Mouse (Mus musculus) heart, postnatal 0 days (tissue): ENCODE measurements around the gene Nubp2. TPM values are rescaled to one million over a fixed set of nuclear protein-coding genes. Genes with fewer than 3 reads are reported as not detected.

Experiments used
- ATAC-seq: fragments of 200-750 bp; cut with Nextera tagmentation; 2 replicates; pipeline ENCODE4 v1.8.0; 2017; ENCODE audit warnings: low read depth, moderate number of reproducible peaks, moderate library complexity; ENCODE audit not compliant: insufficient read depth
- DNase-seq: peaks from one replicate; pipeline ENCODE4 v3.0.0-alpha.2; 2016; ENCODE audit warnings: low spot score
- H3K27ac ChIP-seq: fragments of 300-500 bp; sonication (generic); 2 replicates; pipeline ENCODE4 v1.5.1; 2014; ENCODE audit warnings: low read depth, mild to moderate bottlenecking
- H3K27me3 ChIP-seq: fragments of 300-500 bp; sonication (generic); 2 replicates; pipeline ENCODE4 v1.6.1; 2014; ENCODE audit warnings: low read length, mixed read lengths; ENCODE audit not compliant: control insufficient read depth, insufficient read depth
- H3K36me3 ChIP-seq: fragments of 300-500 bp; sonication (generic); replicated peaks from 2 replicates; pipeline ENCODE4 v1.6.1; 2014; ENCODE audit warnings: low read length, mixed read lengths; ENCODE audit not compliant: control insufficient read depth, insufficient read depth
- H3K4me1 ChIP-seq: fragments of 300-500 bp; sonication (generic); 2 replicates; pipeline ENCODE4 v1.6.1; 2014; ENCODE audit warnings: antibody characterized with exemption; ENCODE audit not compliant: control insufficient read depth, insufficient read depth
- H3K4me2 ChIP-seq: fragments of 300-500 bp; sonication (generic); 2 replicates; pipeline ENCODE4 v1.6.1; 2014; ENCODE audit warnings: low read depth, mild to moderate bottlenecking, low read length, moderate library complexity
- H3K4me3 ChIP-seq: fragments of 300-500 bp; sonication (generic); 2 replicates; pipeline ENCODE4 v1.5.1; 2014; ENCODE audit warnings: low read depth, low read length
- H3K9ac ChIP-seq: fragments of 300-500 bp; sonication (generic); replicated peaks from 2 replicates; pipeline ENCODE4 v1.6.1; 2014; ENCODE audit warnings: low read depth, low read length, mixed read lengths
- H3K9me3 ChIP-seq: fragments of 300-500 bp; sonication (generic); replicated peaks from 2 replicates; pipeline ENCODE4 v1.6.1; 2016; ENCODE audit warnings: low read length; ENCODE audit not compliant: control insufficient read depth
- CTCF ChIP-seq: IDR thresholded peaks from 2 replicates; pipeline ENCODE4 v1.5.1; 2016; ENCODE audit warnings: antibody characterized with exemption, control low read depth, low read depth
- EP300 ChIP-seq: IDR thresholded peaks from 2 replicates; pipeline ENCODE4 v1.6.1; 2016; ENCODE audit warnings: antibody characterized with exemption, low read depth
- WGBS: fragments of 180-500 bp; shearing (Covaris S2); extraction: QIAGEN DNeasy Blood & Tissue Kit; methylation state at CpG from one replicate; pipeline ENCODE4 v1.1.7; 2014; 5-methylcytosine and 5-hydroxymethylcytosine counted together
- polyA plus RNA-seq: library from polyadenylated mRNA; unstranded; fragments of >200 nt; fragmentation: Nextera tagmentation; extraction: Ambion mirVana; gene quantifications from 2 replicates; pipeline ENCODE4 v1.2.1, GENCODE M21; 2015
- total RNA-seq: library from RNA; depleted of rRNA; stranded (reverse); fragments of >200 nt; gene quantifications from 2 replicates; pipeline ENCODE4 v1.2.3, GENCODE M21; 2014; ENCODE audit warnings: low replicate concordance

Nubp2 gene
- total and polyA plus RNA-seq, 2 experiments from 2014 or later, result 31.3 to 44.9 TPM

DNA sequence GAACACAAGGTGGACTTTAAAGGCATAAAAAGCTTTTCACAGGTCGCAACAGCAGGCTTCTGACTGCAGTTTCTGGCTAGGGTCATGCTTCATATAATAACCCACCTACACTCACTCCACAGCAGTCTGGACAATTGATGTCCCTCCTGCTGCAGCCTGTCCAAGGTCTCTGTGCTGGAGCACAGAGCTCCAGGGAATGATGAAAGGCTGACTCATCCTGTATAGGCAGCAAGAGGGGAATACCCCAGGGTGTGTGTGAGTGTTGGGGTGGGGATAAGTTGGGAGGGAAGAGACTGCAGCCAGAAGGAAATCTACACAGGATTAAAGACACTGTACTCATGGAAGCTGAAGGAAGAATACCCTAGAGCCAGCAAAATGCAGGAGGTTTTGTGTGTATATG, 43.4 kb upstream of the Nubp2 start:
- WGBS, result 53% methylated on average over 1 of the region's 1 CpGs
- TF ChIP-seq EP300 (no peak), CTCF (no peak)

DNA sequence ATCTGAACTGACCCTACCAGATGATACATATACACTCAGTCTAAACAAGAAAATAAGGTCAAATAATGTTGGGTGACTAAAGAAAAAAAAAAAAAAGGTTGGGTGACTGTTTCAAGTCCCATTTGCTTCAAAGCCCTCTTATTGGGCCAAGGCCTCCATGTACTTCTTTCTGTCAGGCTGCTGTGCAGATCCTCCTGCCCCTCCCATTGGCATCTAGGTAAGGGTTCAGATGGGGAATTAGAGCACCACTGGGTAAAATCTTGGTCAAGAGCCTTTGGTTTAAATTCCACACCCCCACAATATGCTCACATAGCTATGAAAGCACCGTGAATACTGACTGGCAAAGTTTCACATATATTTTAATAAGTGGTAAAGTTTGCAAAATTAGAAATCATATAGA, 37.1 kb upstream of the Nubp2 start:
- no peak overlapping the region for H3K9ac ChIP-seq
- no peak overlapping the region for H3K4me3 ChIP-seq
- no peaks in the 10 kb centered on the region for H3K9me3 ChIP-seq
- no peaks in the 10 kb centered on the region for H3K27me3 ChIP-seq
- TF ChIP-seq CTCF (no peak), EP300 (no peak)
- no peak overlapping the region for H3K27ac ChIP-seq
- WGBS, result 85% methylated on average over 1 of the region's 1 CpGs
- H3K4me2 ChIP-seq, result no peak overlapping the region
- no peaks in the 10 kb centered on the region for H3K4me1 ChIP-seq
- DNase-seq (no peak), ATAC-seq (no peak)
- peaks cover 94% of the 10 kb centered on the region for H3K36me3 ChIP-seq

More for the DNA sequence above, 43.4 kb upstream of the Nubp2 start:
- no peak overlapping the region for H3K9ac ChIP-seq
- H3K36me3 ChIP-seq, result peaks cover 37% of the 10 kb centered on the region
- H3K4me2 ChIP-seq, result no peak overlapping the region
- no peaks in the 10 kb centered on the region for H3K4me1 ChIP-seq
- DNase-seq (no peak), ATAC-seq (no peak)
- no peaks in the 10 kb centered on the region for H3K27me3 ChIP-seq
- H3K9me3 ChIP-seq, result no peaks in the 10 kb centered on the region
- H3K27ac ChIP-seq, result peak overlapping the region; percentile 27; the same call in 1 of the 2 replicates
- no peak overlapping the region for H3K4me3 ChIP-seq

DNA sequence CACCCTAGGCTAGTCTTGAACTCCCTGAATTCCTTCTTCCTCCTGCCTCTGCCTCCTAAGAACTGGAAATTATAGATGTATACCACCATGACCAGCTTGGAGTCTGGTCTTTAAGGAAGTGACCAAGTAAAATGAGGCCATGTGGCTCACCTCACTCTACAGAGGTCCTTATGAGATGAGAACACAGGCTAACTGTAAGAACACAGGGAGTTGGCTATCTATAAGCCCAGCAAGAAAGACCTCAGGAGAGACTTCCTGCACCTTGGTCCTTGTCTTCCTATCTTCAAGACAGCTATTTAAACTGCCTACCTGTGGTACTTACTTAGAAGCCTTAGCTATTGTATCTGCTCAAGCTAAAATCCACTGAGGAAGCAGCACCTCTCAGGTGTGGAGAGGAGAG, 27.8 kb upstream of the Nubp2 start:
- ATAC-seq, result no peak

DNA sequence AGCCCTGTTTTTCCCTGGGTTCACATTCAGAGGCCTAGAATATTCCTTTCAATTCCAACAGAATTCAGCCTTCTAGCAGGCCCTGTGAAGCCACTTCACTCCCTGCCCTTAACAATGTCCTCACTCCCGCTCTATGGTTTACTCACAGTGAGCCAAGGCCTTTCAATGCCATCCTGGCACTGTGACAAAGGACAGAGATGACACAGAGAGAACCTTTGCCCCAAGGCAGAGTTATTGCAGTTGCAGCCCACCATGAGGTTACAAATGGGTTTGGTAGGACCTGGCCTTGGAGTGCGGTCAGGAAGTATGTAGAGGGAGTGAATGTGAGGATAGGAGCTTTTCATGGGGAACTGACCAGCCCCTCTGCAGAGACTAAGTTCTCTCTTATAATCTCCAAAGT, 21.4 kb upstream of the Nubp2 start:
- no peak overlapping the region for H3K4me3 ChIP-seq
- peaks cover 100% of the 10 kb centered on the region for H3K36me3 ChIP-seq
- H3K4me1 ChIP-seq, result no peaks in the 10 kb centered on the region
- no peak overlapping the region for H3K27ac ChIP-seq
- no peak overlapping the region for H3K9ac ChIP-seq
- WGBS, result 77% methylated on average over 2 of the region's 2 CpGs
- no peaks in the 10 kb centered on the region for H3K9me3 ChIP-seq
- DNase-seq (no peak), ATAC-seq (no peak)
- no peak for TF ChIP-seq EP300
- TF ChIP-seq CTCF, result no peak
- no peak overlapping the region for H3K4me2 ChIP-seq
- no peaks in the 10 kb centered on the region for H3K27me3 ChIP-seq

More for the DNA sequence above, 27.8 kb upstream of the Nubp2 start:
- Histone ChIP-seq H3K4me1 (no peaks in the 10 kb centered on the region), H3K27ac (no peak overlapping the region), H3K9ac (no peak overlapping the region), H3K9me3 (no peaks in the 10 kb centered on the region), H3K4me3 (no peak overlapping the region), H3K36me3 (peaks cover 97% of the 10 kb centered on the region), H3K4me2 (no peak overlapping the region), H3K27me3 (no peaks in the 10 kb centered on the region)
- DNase-seq, result no peak
- TF ChIP-seq EP300 (no peak), CTCF (no peak)

DNA sequence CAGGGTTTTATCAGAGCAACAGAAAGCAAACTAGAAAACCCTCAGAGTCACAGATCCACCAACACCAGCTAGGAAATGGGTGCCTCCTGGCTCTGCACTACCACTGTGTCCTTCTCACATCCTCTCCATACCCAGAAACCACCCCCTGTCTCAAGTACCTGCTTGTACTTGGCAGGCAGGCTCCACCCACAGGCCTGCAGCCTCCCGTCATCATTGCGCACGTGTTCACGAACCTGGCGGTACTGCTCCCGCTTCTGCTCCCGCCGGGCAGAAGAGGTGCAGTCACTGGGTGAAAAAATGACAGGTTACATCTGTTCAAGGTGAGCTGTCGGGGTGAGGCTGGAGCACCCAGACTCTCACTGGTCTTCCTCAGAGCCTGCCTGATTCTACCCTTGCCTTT, 17.6 kb upstream of the Nubp2 start:
- Histone ChIP-seq H3K4me1 (no peaks in the 10 kb centered on the region), H3K9me3 (no peaks in the 10 kb centered on the region), H3K27me3 (no peaks in the 10 kb centered on the region), H3K27ac (no peak overlapping the region), H3K36me3 (peaks cover 100% of the 10 kb centered on the region), H3K4me2 (no peak overlapping the region), H3K9ac (no peak overlapping the region), H3K4me3 (no peak overlapping the region)
- TF ChIP-seq EP300, result no peak
- no peak for TF ChIP-seq CTCF
- no peak for ATAC-seq
- 84% methylated on average over 9 of the region's 9 CpGs for WGBS
- DNase-seq, result no peak

DNA sequence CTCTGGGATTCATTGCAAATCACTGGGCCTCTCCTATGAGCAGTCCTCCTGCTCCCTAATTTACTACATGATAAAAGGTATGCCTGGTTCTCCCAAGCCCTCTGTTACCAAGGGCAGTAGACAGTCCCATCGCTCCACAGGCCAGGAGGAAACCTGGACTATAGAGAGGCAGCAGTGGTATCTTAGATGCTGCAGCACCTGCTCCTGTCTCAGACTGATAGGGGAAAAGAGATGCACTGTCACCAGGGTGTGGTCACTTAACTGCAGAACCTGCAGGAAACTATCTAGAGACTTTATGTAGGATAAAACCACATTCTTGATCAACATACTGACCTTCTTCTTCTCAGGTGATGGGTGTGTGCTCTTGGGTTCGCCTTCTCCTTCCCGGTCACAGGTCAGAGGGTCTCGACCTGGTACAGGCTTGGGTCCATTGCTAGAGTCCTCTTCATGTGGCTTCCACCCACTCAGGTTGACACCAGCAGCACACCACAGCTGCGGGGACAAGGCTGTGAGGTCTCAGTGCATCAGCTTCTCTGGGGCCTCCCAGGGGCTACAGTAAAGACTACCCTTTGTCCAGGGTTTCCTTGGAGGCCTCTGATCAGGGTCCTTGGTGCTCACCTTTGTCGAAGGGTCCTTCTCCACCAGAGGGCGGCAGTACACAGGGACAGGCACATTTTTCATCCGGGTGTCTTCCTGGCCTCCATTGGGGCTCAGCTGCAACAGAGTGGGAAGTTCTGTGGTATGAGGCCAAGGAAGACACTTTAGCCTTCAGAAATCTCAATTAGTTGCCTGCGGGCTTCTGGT, 16.7 kb upstream of the Nubp2 start:
- 71% methylated on average over 9 of the region's 9 CpGs for WGBS
- H3K27ac ChIP-seq, result no peak overlapping the region

More for the DNA sequence above, 16.7 kb upstream of the Nubp2 start:
- DNase-seq (no peak), ATAC-seq (no peak)
- peaks cover 100% of the 10 kb centered on the region for H3K36me3 ChIP-seq
- H3K4me1 ChIP-seq, result no peaks in the 10 kb centered on the region
- H3K9me3 ChIP-seq, result no peaks in the 10 kb centered on the region
- no peak overlapping the region for H3K4me2 ChIP-seq
- TF ChIP-seq EP300 (no peak), CTCF (peak; percentile 38; the same call in 1 of the 2 replicates)
- no peak overlapping the region for H3K4me3 ChIP-seq
- no peak overlapping the region for H3K9ac ChIP-seq
- H3K27me3 ChIP-seq, result no peaks in the 10 kb centered on the region
